Mouse (Mus musculus): ENCODE data around the gene Phb2.

- TF ChIP-seq USF1 (IDR thresholded peaks at IDR 0.05; ENCODE audit: low read depth, low read length) (no peak), MAFK (IDR thresholded peaks at IDR 0.05; ENCODE audit: borderline replicate concordance, low read depth, low read length) (no peak), CHD1 (IDR thresholded peaks at IDR 0.05; ENCODE audit: low read depth, low read length) (no peak), MXI1 (IDR thresholded peaks at IDR 0.05; ENCODE audit: low read depth, low read length) (no peak), POLR2A (IDR thresholded peaks at IDR 0.05; ENCODE audit: control insufficient read depth in 1 of 2, insufficient read depth in 1 of 2, low read depth in 1 of 2, low read length in 2 of 2, poor library complexity in 1 of 2) (no peak; a peak in 1 of 4 replicates), E2F4 (IDR thresholded peaks at IDR 0.05; ENCODE audit: borderline replicate concordance, low read depth, low read length) (no peak), ZKSCAN1 (IDR thresholded peaks at IDR 0.05; ENCODE audit: low read depth, low read length) (no peak), CHD2 (IDR thresholded peaks at IDR 0.05; ENCODE audit: low read length) (no peak), CTCF (IDR thresholded peaks at IDR 0.05 in 2 of 3, conservative IDR thresholded peaks at IDR 0.05 in 1 of 3; ENCODE audit: control insufficient read depth in 1 of 3, insufficient read depth in 1 of 3, low read depth in 2 of 3, low read length in 3 of 3, poor library complexity in 1 of 3, severe bottlenecking in 1 of 3) (no peak), ETS1 (IDR thresholded peaks at IDR 0.05; ENCODE audit: low read depth, low read length) (no peak), GATA1 (IDR thresholded peaks at IDR 0.05; ENCODE audit: low read depth, low read length) (no peak), POLR2AphosphoS2 (IDR thresholded peaks at IDR 0.05; ENCODE audit: low read length) (no peak), HCFC1 (IDR thresholded peaks at IDR 0.05; ENCODE audit: low read depth, low read length) (no peak)
Observed at GRCm38 (mm10) chr6:124670281-124670900, 41.7 kb upstream of the Phb2 start.
